Mouse (Mus musculus): ENCODE data around the gene Acin1. TPM values are rescaled to one million over a fixed set of nuclear protein-coding genes. Genes with fewer than 3 reads are reported as not detected.

Acin1 gene
- polyA plus RNA-seq, 1 experiment from 2014 or later: 175 TPM

DNA sequence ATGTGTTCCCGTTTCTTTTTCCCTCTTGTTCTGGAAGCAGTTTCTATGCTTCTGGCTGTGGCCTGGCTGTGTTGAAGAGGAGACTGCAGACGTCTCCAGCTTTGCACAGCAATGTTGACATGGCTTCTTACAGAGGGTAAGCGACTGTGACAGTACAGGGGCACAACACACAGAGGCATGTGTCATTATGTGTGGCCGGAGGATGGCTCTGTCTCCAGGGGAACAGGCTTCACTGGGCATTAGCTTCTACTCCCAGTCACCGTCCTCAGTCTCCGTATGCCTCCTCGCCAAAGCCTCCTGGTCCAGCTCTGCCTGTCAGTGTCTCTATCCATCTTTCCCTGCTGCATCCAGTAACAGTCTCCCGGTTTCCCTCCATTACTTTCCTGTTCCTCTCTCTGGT lies 79.5 kb downstream of the Acin1 start:
- H3K27ac ChIP-seq: no peak overlapping the region
- no peak for ATAC-seq (ENCODE audit: insufficient number of reproducible peaks, insufficient read depth, low FRiP score, low TSS enrichment, low read depth)
- no peak overlapping the region for H3K4me2 ChIP-seq
- H3K4me1 ChIP-seq (replicated peaks): peaks cover 25% of the 10 kb centered on the region
- peaks cover 20% of the 10 kb centered on the region; the same call in 1 of the 2 replicates for H3K36me3 ChIP-seq
- no peaks in the 10 kb centered on the region for H3K9me3 ChIP-seq
- 56% methylated on average over 8 of the region's 8 CpGs for WGBS
- H3K4me3 ChIP-seq (replicated peaks): no peak overlapping the region
- H3K9ac ChIP-seq (replicated peaks): no peak overlapping the region
- H3K27me3 ChIP-seq: no peaks in the 10 kb centered on the region

DNA sequence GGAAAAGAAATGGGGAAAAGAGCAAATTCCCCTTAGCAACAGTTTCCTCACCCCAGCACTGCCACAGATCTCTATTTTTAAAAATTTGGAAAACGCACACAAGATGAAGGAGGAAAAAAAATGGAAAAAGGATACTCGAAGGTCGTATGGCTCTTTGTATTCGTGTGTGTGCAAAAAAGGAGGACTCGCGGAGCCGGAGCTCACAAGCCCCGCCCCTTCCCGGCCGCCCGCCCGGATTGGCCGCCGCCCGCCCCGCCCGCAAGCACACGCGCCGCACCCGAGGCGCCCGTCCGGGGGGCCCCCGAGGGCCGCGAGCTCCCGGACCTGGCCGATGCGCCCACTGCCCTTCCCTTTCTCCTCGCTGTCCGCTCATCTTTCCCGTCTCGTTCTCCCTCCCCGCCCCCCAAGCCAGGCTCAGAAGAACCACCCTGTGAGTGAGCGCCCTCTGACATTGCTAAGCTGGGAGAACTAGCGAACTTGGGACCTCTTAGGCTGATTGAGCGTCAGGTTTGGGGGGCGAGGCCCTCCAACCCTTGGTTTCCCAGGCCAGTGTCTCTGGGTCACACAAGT lies 80.9 kb downstream of the Acin1 start, which contains the start of gene 4931414P19Rik:
TSS of gene 4931414P19Rik (minus strand) at position 242 of the 570 bp plus-strand sequence.
- Histone ChIP-seq H3K9me3 (no peaks in the 10 kb centered on the region), H3K27ac (peak within 1 kb of the TSS; percentile 93), H3K27me3 (no peaks in the 10 kb centered on the region), H3K4me3 (replicated peaks) (peak within 1 kb of the TSS; percentile 55), H3K4me1 (replicated peaks) (peaks cover 25% of the 10 kb centered on the region), H3K9ac (replicated peaks) (peak within 1 kb of the TSS; percentile 63), H3K4me2 (peak within 1 kb of the TSS; percentile 63), H3K36me3 (peaks cover 9% of the 10 kb centered on the region; the same call in 1 of the 2 replicates)
- WGBS: under 1% methylated on average over 39 of the region's 39 CpGs
- ATAC-seq (ENCODE audit: insufficient number of reproducible peaks, insufficient read depth, low FRiP score, low TSS enrichment, low read depth): no peak

DNA sequence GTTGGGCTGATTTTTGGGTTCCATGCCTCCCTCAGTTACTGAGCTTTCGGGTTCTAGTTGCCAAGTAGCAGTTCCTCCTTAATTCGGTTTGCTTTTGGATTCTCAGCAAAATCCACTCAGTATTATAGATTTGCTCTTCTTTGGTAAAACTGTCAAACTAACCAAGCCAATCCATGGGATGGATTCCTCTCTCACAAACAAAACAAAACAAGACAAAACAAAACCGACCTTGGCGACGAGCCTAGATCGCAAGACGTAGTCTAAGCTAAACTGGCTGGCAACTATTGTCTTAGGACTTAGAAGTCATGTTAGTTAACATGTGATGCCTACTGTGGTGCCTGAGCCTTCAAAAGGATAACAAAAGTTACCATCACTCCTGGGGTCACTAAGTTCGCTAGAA lies 83.0 kb downstream of the Acin1 start:
- Histone ChIP-seq H3K4me2 (peak overlapping the region; percentile 63), H3K4me3 (replicated peaks) (peak overlapping the region; percentile 59), H3K36me3 (peaks cover 11% of the 10 kb centered on the region), H3K27me3 (no peaks in the 10 kb centered on the region), H3K4me1 (replicated peaks) (peaks cover 25% of the 10 kb centered on the region), H3K9me3 (no peaks in the 10 kb centered on the region), H3K9ac (replicated peaks) (no peak overlapping the region), H3K27ac (peak overlapping the region; percentile 93)
- WGBS: 82% methylated on average over 8 of the region's 8 CpGs
- ATAC-seq (ENCODE audit: insufficient number of reproducible peaks, insufficient read depth, low FRiP score, low TSS enrichment, low read depth): no peak

DNA sequence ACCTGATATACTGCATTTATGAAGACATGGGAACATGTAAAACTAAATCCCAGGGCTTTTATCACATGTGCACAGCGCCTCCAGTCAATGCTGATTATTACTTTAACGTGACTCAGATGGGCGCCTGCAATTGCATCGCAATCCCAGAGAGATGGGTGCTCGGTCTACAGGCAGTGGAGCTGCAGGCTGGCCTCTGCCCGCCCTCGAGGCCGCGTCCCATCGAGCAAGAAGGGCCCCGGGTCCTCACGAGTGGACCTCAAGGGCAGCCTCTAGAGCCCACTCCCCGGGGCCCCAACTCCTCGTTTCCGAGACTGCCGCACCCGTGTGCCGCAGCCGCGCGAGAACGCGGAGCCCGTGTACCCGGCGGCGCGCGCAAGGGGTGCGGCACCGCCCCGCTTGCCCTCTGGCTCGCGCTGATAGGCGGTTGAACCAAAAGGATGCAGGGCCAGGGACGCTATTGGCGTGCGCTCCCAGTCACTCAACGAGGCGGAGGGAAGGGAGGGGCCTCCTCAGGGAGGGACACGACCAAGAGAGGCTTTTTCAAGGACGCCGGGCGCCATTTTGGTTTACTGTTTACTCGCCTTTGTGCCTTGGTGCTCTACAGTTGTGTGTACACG lies 83.6 kb downstream of the Acin1 start:
- no peaks in the 10 kb centered on the region for H3K27me3 ChIP-seq
- peak overlapping the region; percentile 63 for H3K4me2 ChIP-seq
- no peaks in the 10 kb centered on the region for H3K9me3 ChIP-seq
- peak overlapping the region; percentile 77 for H3K9ac ChIP-seq (replicated peaks)
- peaks cover 12% of the 10 kb centered on the region for H3K36me3 ChIP-seq
- under 1% methylated on average over 46 of the region's 46 CpGs for WGBS
- peak; percentile 97 for ATAC-seq (ENCODE audit: insufficient number of reproducible peaks, insufficient read depth, low FRiP score, low TSS enrichment, low read depth)
- peaks cover 25% of the 10 kb centered on the region for H3K4me1 ChIP-seq (replicated peaks)
- H3K4me3 ChIP-seq (replicated peaks): peak overlapping the region; percentile 59
- H3K27ac ChIP-seq: peak overlapping the region; percentile 93

DNA sequence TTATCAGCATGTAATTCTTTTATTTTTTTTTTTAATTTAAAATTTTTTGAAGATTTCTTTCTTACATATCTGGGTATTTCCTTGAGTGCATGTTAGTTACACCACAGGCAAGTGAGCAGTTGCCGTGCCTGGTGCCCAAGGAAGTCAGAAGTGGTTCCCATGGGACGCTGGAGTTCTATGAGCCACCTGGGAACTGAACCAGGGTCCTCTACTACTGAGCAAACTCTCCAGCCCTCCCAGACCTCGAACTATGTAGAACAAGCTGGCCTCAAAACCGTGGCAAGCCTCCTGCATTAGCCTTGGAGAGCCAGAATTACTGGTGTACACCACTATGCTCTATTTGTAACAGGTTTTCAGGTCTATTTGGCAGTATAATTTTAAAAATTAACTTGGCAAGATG lies 84.1 kb downstream of the Acin1 start:
- H3K9me3 ChIP-seq: no peaks in the 10 kb centered on the region
- H3K36me3 ChIP-seq: peaks cover 12% of the 10 kb centered on the region
- 49% methylated on average over 4 of the region's 4 CpGs for WGBS
- H3K9ac ChIP-seq (replicated peaks): peak overlapping the region; percentile 77; the same call in 1 of the 2 replicates
- H3K4me3 ChIP-seq (replicated peaks): peak overlapping the region; percentile 59
- ATAC-seq (ENCODE audit: insufficient number of reproducible peaks, insufficient read depth, low FRiP score, low TSS enrichment, low read depth): peak; percentile 38; the same call in 1 of the 2 replicates
- peak overlapping the region; percentile 63 for H3K4me2 ChIP-seq
- no peaks in the 10 kb centered on the region for H3K27me3 ChIP-seq
- H3K4me1 ChIP-seq (replicated peaks): peaks cover 25% of the 10 kb centered on the region
- peak overlapping the region; percentile 93 for H3K27ac ChIP-seq

DNA sequence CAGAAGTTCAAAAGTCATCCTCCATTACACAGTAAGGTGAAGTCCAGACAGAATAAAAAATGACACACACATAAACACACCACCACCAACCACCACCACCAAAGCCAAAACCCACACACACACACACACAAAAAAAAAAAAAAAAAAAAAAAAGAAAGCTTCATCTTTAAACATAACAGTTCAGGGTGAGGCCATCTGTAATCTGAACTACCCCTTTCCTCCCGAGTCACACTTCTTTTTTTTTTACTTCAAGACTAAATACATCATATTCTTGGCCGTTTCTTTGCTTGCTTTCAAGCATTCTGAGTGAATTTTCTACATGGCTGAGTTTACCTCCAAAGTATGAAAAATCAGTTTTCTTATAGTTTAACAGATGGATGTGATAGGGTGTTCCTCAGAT lies 85.1 kb downstream of the Acin1 start:
- no peak overlapping the region for H3K4me2 ChIP-seq
- H3K9me3 ChIP-seq: no peaks in the 10 kb centered on the region
- H3K9ac ChIP-seq (replicated peaks): no peak overlapping the region
- peaks cover 12% of the 10 kb centered on the region for H3K36me3 ChIP-seq
- H3K27me3 ChIP-seq: no peaks in the 10 kb centered on the region
- no peak overlapping the region for H3K27ac ChIP-seq
- peaks cover 25% of the 10 kb centered on the region for H3K4me1 ChIP-seq (replicated peaks)
- ATAC-seq (ENCODE audit: insufficient number of reproducible peaks, insufficient read depth, low FRiP score, low TSS enrichment, low read depth): no peak
- WGBS: 78% methylated on average over 2 of the region's 2 CpGs
- H3K4me3 ChIP-seq (replicated peaks): no peak overlapping the region

DNA sequence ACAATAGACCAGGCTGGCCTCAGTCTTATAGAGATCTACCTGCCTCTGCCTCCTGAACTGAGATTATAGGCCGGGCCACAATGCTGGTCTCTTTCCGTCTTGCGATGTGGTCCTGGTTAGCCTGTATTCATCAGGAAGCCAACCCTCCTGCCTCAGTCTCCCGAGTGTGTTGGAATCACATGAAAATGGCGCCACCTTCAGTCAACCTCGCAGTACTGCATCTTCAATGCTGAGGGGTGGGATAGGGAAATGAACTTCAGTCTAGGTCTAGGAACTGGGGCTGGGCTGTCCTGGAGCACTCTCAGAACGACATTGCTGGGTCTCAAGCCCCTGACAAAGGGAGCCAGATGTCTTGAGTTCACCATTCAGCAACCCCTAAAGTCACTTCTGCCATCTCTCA lies 89.6 kb downstream of the Acin1 start:
- peaks cover 44% of the 10 kb centered on the region for H3K36me3 ChIP-seq
- 0 out of 2 replicates have a peak, but pooled peaks cover 7% of the 10 kb centered on the region for H3K9me3 ChIP-seq
- ATAC-seq (ENCODE audit: insufficient number of reproducible peaks, insufficient read depth, low FRiP score, low TSS enrichment, low read depth): no peak
- H3K4me2 ChIP-seq: no peak overlapping the region
- WGBS: 81% methylated on average over 7 of the region's 7 CpGs
- H3K27me3 ChIP-seq: no peaks in the 10 kb centered on the region
- H3K4me1 ChIP-seq (replicated peaks): peaks cover 7% of the 10 kb centered on the region
- H3K9ac ChIP-seq (replicated peaks): no peak overlapping the region
- no peak overlapping the region for H3K27ac ChIP-seq
- no peak overlapping the region for H3K4me3 ChIP-seq (replicated peaks)

DNA sequence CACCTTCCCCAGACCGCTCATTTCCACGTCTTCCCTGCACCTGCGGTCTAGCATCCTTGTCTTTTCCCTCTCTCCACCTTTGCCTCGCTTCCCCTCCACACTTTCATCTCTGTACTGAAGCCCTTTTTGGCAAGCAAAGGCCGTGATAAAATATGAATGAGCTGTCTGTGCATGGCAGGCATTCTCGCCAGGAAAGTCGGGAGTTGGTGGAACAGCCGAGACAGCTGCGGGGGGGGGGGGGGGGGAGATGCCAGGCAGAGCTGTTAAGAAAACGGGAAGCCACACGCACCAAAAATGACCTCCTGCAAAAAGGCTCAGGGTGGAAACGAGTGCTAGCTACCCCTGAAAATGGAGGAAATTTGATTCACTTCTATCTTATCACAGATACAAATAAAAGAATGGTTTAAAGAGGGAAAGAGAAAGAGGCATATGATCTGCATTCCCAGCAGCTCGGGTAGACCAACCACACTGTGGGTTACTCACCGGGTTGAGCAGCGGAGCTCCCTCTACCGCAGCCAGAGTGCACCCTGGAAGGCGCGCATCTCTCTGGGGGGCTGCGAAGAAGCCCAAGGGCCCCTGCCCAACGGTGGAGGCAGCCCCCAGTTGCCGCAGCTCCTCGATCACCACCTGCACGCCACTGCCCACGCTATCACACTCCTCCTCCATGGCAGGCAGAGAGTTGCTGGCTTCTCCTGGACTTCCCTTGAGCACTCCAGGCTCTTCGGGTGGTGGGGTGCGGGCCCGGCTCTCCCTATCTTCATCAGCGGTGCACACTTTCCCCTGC lies 91.9 kb downstream of the Acin1 start:
- H3K36me3 ChIP-seq: peaks cover 59% of the 10 kb centered on the region
- H3K9ac ChIP-seq (replicated peaks): no peak overlapping the region
- 71% methylated on average over 27 of the region's 28 CpGs for WGBS

DNA sequence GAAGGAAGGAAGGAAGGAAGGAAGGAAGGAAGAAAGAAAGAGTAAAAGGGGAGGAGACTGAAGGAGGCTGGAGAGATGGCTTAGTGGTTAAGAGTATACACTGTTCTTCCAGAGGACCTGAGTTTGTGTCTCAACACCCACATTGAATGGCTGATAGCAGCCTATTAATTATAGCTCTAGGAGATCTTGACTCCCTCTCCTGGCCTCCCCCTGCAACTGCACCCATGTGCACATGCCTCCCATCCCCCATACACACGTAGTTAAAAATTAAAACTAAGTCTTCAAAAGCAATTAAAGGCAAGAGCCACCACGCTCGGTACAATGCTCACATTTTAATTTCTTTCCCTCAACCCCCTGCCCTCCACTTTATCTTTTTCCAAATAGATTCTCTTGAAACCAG lies 92.7 kb downstream of the Acin1 start:
- peaks cover 53% of the 10 kb centered on the region for H3K36me3 ChIP-seq

More for the DNA sequence above, 91.9 kb downstream of the Acin1 start:
- Histone ChIP-seq H3K4me2 (no peak overlapping the region), H3K27ac (no peak overlapping the region), H3K4me3 (replicated peaks) (no peak overlapping the region), H3K9me3 (0 out of 2 replicates have a peak, but pooled peaks cover 7% of the 10 kb centered on the region), H3K4me1 (replicated peaks) (peaks cover 7% of the 10 kb centered on the region), H3K27me3 (no peaks in the 10 kb centered on the region)
- ATAC-seq (ENCODE audit: insufficient number of reproducible peaks, insufficient read depth, low FRiP score, low TSS enrichment, low read depth): 0 out of 2 replicates have a peak, but pooled peaks have one; percentile 20

DNA sequence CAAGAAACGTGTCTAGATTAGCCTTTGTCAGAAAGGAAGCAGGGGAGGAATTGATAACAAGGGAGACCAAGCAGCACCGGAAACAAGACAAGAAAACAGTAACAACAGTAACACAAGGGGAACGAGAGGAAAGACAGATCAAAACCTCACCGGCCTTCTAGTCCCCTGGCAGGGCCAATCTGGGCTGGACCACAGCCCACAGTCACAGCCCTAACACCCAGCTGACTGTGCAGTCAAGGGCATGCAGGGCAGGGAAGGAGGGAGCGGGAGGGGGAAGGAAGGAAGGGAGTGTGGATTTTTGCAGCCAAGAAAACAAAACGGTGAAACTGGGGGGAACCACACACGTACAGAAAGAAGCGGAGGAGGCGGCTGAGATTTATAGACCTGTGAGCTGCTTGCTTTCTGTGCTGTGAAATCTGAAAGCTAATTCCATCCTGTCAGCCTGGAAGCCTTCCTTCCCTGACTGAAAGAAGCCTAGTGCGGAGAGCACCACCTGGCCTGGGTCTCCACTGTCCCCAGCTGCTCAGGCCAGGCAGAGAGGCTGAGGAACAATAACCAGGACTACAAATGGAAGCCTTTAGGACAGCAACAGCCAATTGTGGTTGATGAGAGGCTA lies 94.3 kb downstream of the Acin1 start:
- Histone ChIP-seq H3K9ac (replicated peaks) (0 out of 2 replicates have a peak overlapping the region, but pooled peaks have one; percentile 28), H3K4me1 (replicated peaks) (peaks cover 7% of the 10 kb centered on the region), H3K4me3 (replicated peaks) (no peak overlapping the region), H3K4me2 (no peak overlapping the region), H3K9me3 (0 out of 2 replicates have a peak, but pooled peaks cover 7% of the 10 kb centered on the region), H3K36me3 (peaks cover 50% of the 10 kb centered on the region), H3K27me3 (no peaks in the 10 kb centered on the region), H3K27ac (peak overlapping the region; percentile 72)
- 60% methylated on average over 10 of the region's 10 CpGs for WGBS
- ATAC-seq (ENCODE audit: insufficient number of reproducible peaks, insufficient read depth, low FRiP score, low TSS enrichment, low read depth): no peak

More for the DNA sequence above, 92.7 kb downstream of the Acin1 start:
- H3K9ac ChIP-seq (replicated peaks): no peak overlapping the region
- 0 out of 2 replicates have a peak, but pooled peaks cover 7% of the 10 kb centered on the region for H3K9me3 ChIP-seq
- no peaks in the 10 kb centered on the region for H3K27me3 ChIP-seq
- H3K4me2 ChIP-seq: no peak overlapping the region
- peaks cover 7% of the 10 kb centered on the region for H3K4me1 ChIP-seq (replicated peaks)
- no peak overlapping the region for H3K4me3 ChIP-seq (replicated peaks)
- 89% methylated on average over 3 of the region's 3 CpGs for WGBS
- no peak for ATAC-seq (ENCODE audit: insufficient number of reproducible peaks, insufficient read depth, low FRiP score, low TSS enrichment, low read depth)
- no peak overlapping the region for H3K27ac ChIP-seq

All from limb, embryonic 12.5 days (tissue).